Comparison of ENCODE assay signal across 16 mouse cellular contexts in the genomic region with DNA sequence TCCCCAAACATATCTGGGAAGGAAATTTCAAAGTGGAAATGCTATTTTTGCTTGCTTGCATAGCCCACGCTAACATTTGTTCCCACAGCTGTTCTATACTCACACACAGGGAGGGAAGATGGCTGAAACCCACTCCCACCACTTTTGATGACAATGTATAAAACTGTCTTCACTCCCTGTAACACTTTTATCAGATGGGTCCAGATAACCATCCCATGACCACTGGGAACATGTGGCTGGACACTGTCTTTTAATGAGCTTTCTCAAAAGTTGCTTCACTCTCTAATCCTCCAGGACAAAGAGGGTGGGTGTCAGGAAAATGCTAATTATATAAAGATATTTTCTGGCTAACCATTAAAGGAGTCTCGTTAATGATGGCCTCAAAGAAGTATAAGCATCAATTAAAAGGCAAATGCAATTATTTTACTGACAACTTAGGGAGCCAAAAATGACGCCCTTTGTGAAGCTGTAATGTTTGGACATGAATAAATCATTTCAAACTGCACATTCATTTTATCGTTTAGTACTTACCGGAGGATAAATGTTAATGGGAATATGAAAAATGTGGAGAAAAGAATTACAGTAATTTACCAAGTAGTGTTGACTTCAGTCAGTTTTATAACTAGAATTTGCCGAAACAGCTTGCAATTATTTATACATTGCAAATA.
DNase-seq lines count a peak whose midpoint lies in the region; TF ChIP-seq lines count a peak whose summit lies in the region.
"Had no signal": no experiment of that assay in that cellular context is flagged by ENCODE, and none has a peak within 500 bp of the region (broad histone marks: within the 10 kb centered on the region; RNA-seq: fewer than 3 reads in every experiment).

No protein-coding gene starts in this region.

- TF ChIP-seq CTCF in layer of hippocampus, adult 2 months (conservative IDR thresholded peaks at IDR 0.05): no peak

- peak; percentile 10 to 45 for DNase-seq in layer of hippocampus, adult 2 months (ENCODE audit: low spot score in 2 of 2)
- no peak for DNase-seq in layer of hippocampus, adult 11-12 months (ENCODE audit: low spot score)
- DNase-seq in right cerebral cortex, adult 2 months (ENCODE audit: low spot score in 2 of 2): peak; percentile 47 to 57
- no peak for DNase-seq in right cerebral cortex, postnatal 4 days
- peak; percentile 45 to 59 for DNase-seq in left cerebral cortex, adult 9 months (ENCODE audit: low spot score in 2 of 2)
- no peak for DNase-seq in lung, postnatal 10 days
- DNase-seq in adrenal gland, postnatal 10 days: no peak
- no peak for DNase-seq in cerebellum, postnatal 10 days
- DNase-seq: adrenal gland, adult 8-10 months; cerebellum, postnatal 25 days; kidney, postnatal 4 days; liver, postnatal 0 days; spleen, adult 18-20 months had no signal

- H3K27ac ChIP-seq in layer of hippocampus, adult 2 months: peak overlapping the region; percentile 71
- H3K27ac ChIP-seq: embryonic facial prominence, embryonic 12.5 days; heart, embryonic 15.5 days; hindbrain, embryonic 13.5 days had no signal

- H3K4me3 ChIP-seq in layer of hippocampus, adult 2 months: no peak overlapping the region
- H3K4me3 ChIP-seq: embryonic facial prominence, embryonic 12.5 days; heart, embryonic 15.5 days; hindbrain, embryonic 13.5 days had no signal

Comparison
In these comparisons a context has a peak if more than half of its experiments do, and no peak if none do; other contexts are left out.
1. DNase-seq: peak in layer of hippocampus, adult 2 months (2 of 2), right cerebral cortex, adult 2 months (2 of 2) and left cerebral cortex, adult 9 months (2 of 2); none in layer of hippocampus, adult 11-12 months (single experiment), right cerebral cortex, postnatal 4 days (single experiment), lung, postnatal 10 days (single experiment), adrenal gland, postnatal 10 days (single experiment) and cerebellum, postnatal 10 days (0 of 2).